In the genomic region with DNA sequence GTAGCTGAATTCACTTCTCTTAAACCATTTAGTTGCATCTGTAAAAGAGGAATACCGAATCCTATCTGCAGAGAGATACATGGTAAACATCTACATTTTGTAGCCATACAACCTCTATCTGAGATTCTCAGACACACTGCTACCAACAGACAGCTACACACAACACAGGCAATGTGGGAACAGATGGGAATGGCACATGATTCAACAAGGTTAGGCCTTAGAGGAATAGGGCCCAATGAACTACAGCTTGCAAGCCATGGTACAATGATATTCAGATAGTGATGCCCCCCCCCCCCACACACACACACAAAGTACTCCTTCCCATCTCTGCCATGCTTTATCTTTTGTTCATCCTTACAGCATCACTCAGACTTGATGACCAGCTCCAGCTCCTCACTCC, we compare ENCODE assay signal across 21 mouse cellular contexts.
A peak's percentile ranks its signal among the peaks of the same experiment; 100 is the strongest.
DNase-seq lines count a peak whose midpoint lies in the region; ATAC-seq and TF ChIP-seq lines count a peak whose summit lies in the region.
"Had no signal": no experiment of that assay in that cellular context is flagged by ENCODE, and none has a peak within 500 bp of the region (broad histone marks: within the 10 kb centered on the region; RNA-seq: fewer than 3 reads in every experiment).

No protein-coding gene starts in this region.

- no peak overlapping the region for H3K4me2 ChIP-seq in forebrain, embryonic 14.5 days (ENCODE audit: low read length)
- no peak overlapping the region for H3K4me2 ChIP-seq in midbrain, embryonic 11.5 days
- H3K4me2 ChIP-seq: embryonic facial prominence, embryonic 13.5 days; liver, embryonic 12.5 days had no signal

- peak overlapping the region; percentile 58 for H3K27ac ChIP-seq in layer of hippocampus, adult 2 months
- H3K27ac ChIP-seq in forebrain, embryonic 14.5 days (ENCODE audit: low read depth, low read length), result peak overlapping the region; percentile 55
- H3K27ac ChIP-seq in midbrain, embryonic 11.5 days (ENCODE audit: low read depth, low read length), result peak overlapping the region; percentile 68
- H3K27ac ChIP-seq: embryonic facial prominence, embryonic 13.5 days; heart, embryonic 10.5 days; limb, embryonic 10.5 days; liver, embryonic 12.5 days; stomach, postnatal 0 days had no signal

- no peak for DNase-seq in layer of hippocampus, adult 2 months (ENCODE audit: low spot score in 2 of 2)
- DNase-seq in layer of hippocampus, postnatal 10 days (ENCODE audit: low spot score in 2 of 2), result no peak
- DNase-seq in forebrain, embryonic 14.5 days (ENCODE audit: low spot score), result no peak
- no peak for DNase-seq in midbrain, embryonic 11.5 days (ENCODE audit: low spot score, missing footprints)
- DNase-seq in retina, postnatal 1 day, result peak; percentile 65
- DNase-seq in kidney, adult 8-10 months, result no peak
- DNase-seq: cerebellum, postnatal 36 days; gastrocnemius, postnatal 10 days; heart, postnatal 36 days; kidney, adult 18-20 months; kidney, postnatal 36 days; layer of hippocampus, postnatal 36 days; thymus, postnatal 25 days had no signal

- H3K9ac ChIP-seq in forebrain, embryonic 14.5 days (ENCODE audit: low read length), result no peak overlapping the region
- no peak overlapping the region for H3K9ac ChIP-seq in midbrain, embryonic 11.5 days (ENCODE audit: low read length)
- H3K9ac ChIP-seq: embryonic facial prominence, embryonic 13.5 days; liver, embryonic 12.5 days had no signal

- ATAC-seq in forebrain, embryonic 14.5 days, result peak; percentile 67
- ATAC-seq in midbrain, embryonic 11.5 days (ENCODE audit: low FRiP score), result peak; percentile 30; the same call in 1 of the 2 replicates
- no peak for ATAC-seq in inflammation-experienced regulatory T-cells, adult 6 months
- ATAC-seq: liver, embryonic 12.5 days; Patski had no signal

- H3K4me3 ChIP-seq in layer of hippocampus, adult 2 months, result no peak overlapping the region
- H3K4me3 ChIP-seq in forebrain, embryonic 14.5 days (ENCODE audit: low read depth, low read length), result no peak overlapping the region
- no peak overlapping the region for H3K4me3 ChIP-seq in midbrain, embryonic 11.5 days (ENCODE audit: low read depth, low read length)
- H3K4me3 ChIP-seq: embryonic facial prominence, embryonic 13.5 days; heart, embryonic 10.5 days; limb, embryonic 10.5 days; liver, embryonic 12.5 days; megakaryocyte, embryonic 14.5 days had no signal

- peaks cover 12% of the 10 kb centered on the region; the same call in 1 of the 2 replicates for H3K4me1 ChIP-seq in forebrain, embryonic 14.5 days (ENCODE audit: control insufficient read depth, insufficient read depth, low read length)
- H3K4me1 ChIP-seq in midbrain, embryonic 11.5 days (ENCODE audit: control insufficient read depth, insufficient read depth, low read length), result peaks cover 12% of the 10 kb centered on the region
- H3K4me1 ChIP-seq: limb, embryonic 10.5 days; liver, embryonic 12.5 days had no signal

- peaks cover 3% of the 10 kb centered on the region; the same call in 1 of the 2 replicates for H3K9me3 ChIP-seq in forebrain, embryonic 14.5 days (replicated peaks; ENCODE audit: control insufficient read depth, low read length)
- H3K9me3 ChIP-seq in midbrain, embryonic 11.5 days (ENCODE audit: control insufficient read depth, low read length), result no peaks in the 10 kb centered on the region
- H3K9me3 ChIP-seq: heart, embryonic 10.5 days; limb, embryonic 10.5 days; liver, embryonic 12.5 days had no signal

- no peak for TF ChIP-seq CTCF in layer of hippocampus, adult 2 months (conservative IDR thresholded peaks at IDR 0.05)

- no peaks in the 10 kb centered on the region for H3K27me3 ChIP-seq in forebrain, embryonic 14.5 days (replicated peaks; ENCODE audit: control insufficient read depth, insufficient read depth, low read length)
- H3K27me3 ChIP-seq in midbrain, embryonic 11.5 days (ENCODE audit: control insufficient read depth, insufficient read depth, low read length), result no peaks in the 10 kb centered on the region
- H3K27me3 ChIP-seq: embryonic facial prominence, embryonic 13.5 days; liver, embryonic 12.5 days; megakaryocyte, embryonic 14.5 days; Patski had no signal

- H3K36me3 ChIP-seq in forebrain, embryonic 14.5 days (ENCODE audit: control insufficient read depth, insufficient read depth, low read length), result no peaks in the 10 kb centered on the region
- H3K36me3 ChIP-seq in midbrain, embryonic 11.5 days (ENCODE audit: control insufficient read depth, insufficient read depth, low read length), result no peaks in the 10 kb centered on the region
- H3K36me3 ChIP-seq: embryonic facial prominence, embryonic 13.5 days; limb, embryonic 10.5 days; liver, embryonic 12.5 days had no signal

- 47% methylated on average over 1 of the region's 1 CpGs for WGBS in forebrain, embryonic 14.5 days
- 97% methylated on average over 1 of the region's 1 CpGs for WGBS in midbrain, embryonic 11.5 days
